Mouse (Mus musculus) brain, embryonic 14.5 days (tissue): ENCODE measurements around the gene Zfp423. TPM values are rescaled to one million over a fixed set of nuclear protein-coding genes. Genes with fewer than 3 reads are reported as not detected.

Experiments
- DNase-seq: peaks from one replicate; pipeline ENCODE4 v3.0.0-alpha.2; 2011; ENCODE audit warnings: low read depth
- CTCF ChIP-seq: fragments of 200-500 bp; IDR thresholded peaks from 2 replicates; pipeline ENCODE4 v1.5.1; 2012; ENCODE audit warnings: inconsistent platforms, mild to moderate bottlenecking, moderate library complexity, borderline replicate concordance; ENCODE audit not compliant: insufficient read depth, insufficient read length; ENCODE audit errors: extremely low read depth
- POLR2A ChIP-seq: fragments of 200-500 bp; IDR thresholded peaks from 2 replicates; pipeline ENCODE4 v1.6.1; 2012; ENCODE audit warnings: mild to moderate bottlenecking, inconsistent platforms, borderline replicate concordance; ENCODE audit not compliant: poor library complexity, insufficient read depth, insufficient read length, severe bottlenecking; ENCODE audit errors: extremely low read depth
- polyA plus RNA-seq: library from polyadenylated mRNA; depleted of rRNA; stranded (reverse); fragments of >200 nt; gene quantifications from 2 replicates; pipeline ENCODE4 v1.2.3, GENCODE M21; 2012

Zfp423 gene
- polyA plus RNA-seq, 1 experiment: 113 TPM

GRCm38 (mm10) chr8:87832381-87833325 lies 126.7 kb downstream of the Zfp423 start:
- no peak for TF ChIP-seq CTCF
- peak; percentile 55 for DNase-seq

GRCm38 (mm10) chr8:87831567-87831966 lies 127.8 kb downstream of the Zfp423 start:
- DNase-seq: peak; percentile 68
- TF ChIP-seq CTCF: no peak
- no peak for TF ChIP-seq POLR2A

GRCm38 (mm10) chr8:87831116-87831515 lies 128.3 kb downstream of the Zfp423 start:
- TF ChIP-seq POLR2A (no peak), CTCF (no peak)
- DNase-seq: peak; percentile 67

GRCm38 (mm10) chr8:87830200-87830599 lies 129.2 kb downstream of the Zfp423 start:
- peak; percentile 56 for DNase-seq
- TF ChIP-seq CTCF (peak; percentile 56), POLR2A (no peak)

- no peak for DNase-seq
- TF ChIP-seq POLR2A (no peak), CTCF (no peak)
Observed at GRCm38 (mm10) chr8:87826013-87826660, 133.3 kb downstream of the Zfp423 start.

- peak; percentile 62 for DNase-seq
Observed at GRCm38 (mm10) chr8:87823172-87823571, 136.2 kb downstream of the Zfp423 start.

GRCm38 (mm10) chr8:87822690-87823089 lies 136.7 kb downstream of the Zfp423 start:
- peak; percentile 70 for DNase-seq
- TF ChIP-seq POLR2A: no peak
- TF ChIP-seq CTCF: 0 out of 2 replicates have a peak, but pooled peaks have one; percentile 16

More at GRCm38 (mm10) chr8:87823172-87823571, 136.2 kb downstream of the Zfp423 start:
- TF ChIP-seq POLR2A (no peak), CTCF (no peak)

- TF ChIP-seq CTCF: no peak
- TF ChIP-seq POLR2A: no peak
- peak; percentile 67 for DNase-seq
Observed at GRCm38 (mm10) chr8:87822175-87822574, 137.2 kb downstream of the Zfp423 start.

GRCm38 (mm10) chr8:87821655-87822054 lies 137.7 kb downstream of the Zfp423 start:
- TF ChIP-seq POLR2A: no peak
- TF ChIP-seq CTCF: no peak
- peak; percentile 93 for DNase-seq

GRCm38 (mm10) chr8:87819263-87819662 lies 140.1 kb downstream of the Zfp423 start:
- TF ChIP-seq POLR2A (no peak), CTCF (no peak)
- DNase-seq: no peak

GRCm38 (mm10) chr8:87818506-87818905 lies 140.9 kb downstream of the Zfp423 start:
- TF ChIP-seq POLR2A (no peak), CTCF (no peak)
- no peak for DNase-seq
